Mouse (Mus musculus) 3134 (cell line): ENCODE measurements around the gene Btbd9.

ENCODE experiments used
- DNase-seq: peaks from one replicate; pipeline ENCODE4 v3.0.0-alpha.2; 2011; ENCODE audit warnings: low spot score; ENCODE audit not compliant: insufficient read length; ENCODE audit errors: extremely low read depth

The Btbd9 gene

GRCm38 (mm10) chr17:30489629-30490028 is 86.7 kb downstream of the Btbd9 start:
- DNase-seq = no peak

- DNase-seq = no peak
These were observed 88.6 kb downstream of the Btbd9 start for GRCm38 (mm10) chr17:30487695-30488094.

- no peak for DNase-seq
These were observed 91.0 kb downstream of the Btbd9 start for GRCm38 (mm10) chr17:30485067-30485854.

- no peak for DNase-seq
These were observed 91.7 kb downstream of the Btbd9 start for GRCm38 (mm10) chr17:30484446-30485066.

GRCm38 (mm10) chr17:30481766-30482165 is 94.5 kb downstream of the Btbd9 start:
- DNase-seq = no peak

GRCm38 (mm10) chr17:30481341-30481740 is 94.9 kb downstream of the Btbd9 start:
- no peak for DNase-seq

GRCm38 (mm10) chr17:30480381-30480780 is 95.9 kb downstream of the Btbd9 start:
- no peak for DNase-seq

- DNase-seq = no peak
These were observed 98.1 kb downstream of the Btbd9 start for GRCm38 (mm10) chr17:30478181-30478580.

- no peak for DNase-seq
These were observed 101.7 kb downstream of the Btbd9 start for GRCm38 (mm10) chr17:30474561-30474960.

- no peak for DNase-seq
These were observed 103.5 kb downstream of the Btbd9 start for GRCm38 (mm10) chr17:30472776-30473175.

- no peak for DNase-seq
These were observed 104.8 kb downstream of the Btbd9 start for GRCm38 (mm10) chr17:30471512-30471911.

- DNase-seq = no peak
These were observed 105.5 kb downstream of the Btbd9 start for GRCm38 (mm10) chr17:30470790-30471189.

GRCm38 (mm10) chr17:30470286-30470685 is 106.0 kb downstream of the Btbd9 start:
- DNase-seq = no peak

- DNase-seq = no peak
These were observed 106.7 kb downstream of the Btbd9 start for GRCm38 (mm10) chr17:30469511-30470076.

GRCm38 (mm10) chr17:30468368-30468767 is 107.9 kb downstream of the Btbd9 start:
- no peak for DNase-seq

GRCm38 (mm10) chr17:30467566-30468213 is 108.6 kb downstream of the Btbd9 start:
- no peak for DNase-seq

GRCm38 (mm10) chr17:30465060-30465762 is 111.1 kb downstream of the Btbd9 start:
- DNase-seq = peak; percentile 42

- no peak for DNase-seq
These were observed 112.0 kb downstream of the Btbd9 start for GRCm38 (mm10) chr17:30464240-30464745.

GRCm38 (mm10) chr17:30460727-30461349 is 115.5 kb downstream of the Btbd9 start:
- DNase-seq = no peak

- DNase-seq = no peak
These were observed 116.6 kb downstream of the Btbd9 start for GRCm38 (mm10) chr17:30459706-30460105.
